Mouse (Mus musculus) ES-E14 (cell line): ENCODE data around the gene Gfer.

Experiments
- HCFC1 ChIP-seq: IDR thresholded peaks from 2 replicates; pipeline ENCODE4 v1.6.1; 2012; ENCODE audit warnings: low read length, inconsistent platforms, borderline replicate concordance; ENCODE audit not compliant: insufficient read depth
- ZC3H11A ChIP-seq: IDR thresholded peaks from 2 replicates; pipeline ENCODE4 v1.6.1; 2012; ENCODE audit warnings: low read depth, mild to moderate bottlenecking, inconsistent platforms, low read length, borderline replicate concordance

- no peak for TF ChIP-seq ZC3H11A
- TF ChIP-seq HCFC1: no peak
Observed at GRCm38 (mm10) chr17:24658017-24658758, 37.8 kb downstream of the Gfer start, which contains the start of gene Npw.
